Mouse (Mus musculus) frontal cortex, postnatal 36 days (tissue): ENCODE measurements at regions not wholly inside any gene's neighbourhood (a gene's known extent, or its start where the extent isn't known, plus 50 kb on each side); places are given as distances from the start of the nearest gene placed in this dataset.

Experiments used
- DNase-seq, 2 experiments: peaks; one replicate each; pipeline ENCODE4 v3.0.0; 2022; ENCODE audit warnings: low spot score in 2 of 2

GRCm38 (mm10) chr3:150416447-150416846, 1021.2 kb upstream of the Adgrl4 start:
- no peak for DNase-seq

- no peak for DNase-seq
Measured at GRCm38 (mm10) chr3:150427965-150428364, 1009.7 kb upstream of the Adgrl4 start.

- DNase-seq: no peak
Measured at GRCm38 (mm10) chr3:150431291-150431690, 1006.4 kb upstream of the Adgrl4 start.

GRCm38 (mm10) chr3:150435199-150435598, 1002.5 kb upstream of the Adgrl4 start:
- peak; percentile 6 to 45 for DNase-seq

GRCm38 (mm10) chr3:150435818-150436607, 1001.7 kb upstream of the Adgrl4 start:
- no peak for DNase-seq
